Mouse (Mus musculus) thymus, adult 2 months (tissue): ENCODE results near the gene Wwtr1. TPM values are rescaled to one million over a fixed set of nuclear protein-coding genes. Genes with fewer than 3 reads are reported as not detected.

ENCODE experiments used
- DNase-seq: peaks from one replicate; pipeline ENCODE4 v3.0.0; 2021
- H3K27ac ChIP-seq: fragments of 200-500 bp; 2 replicates; pipeline ENCODE4 v1.5.1; 2012; ENCODE audit warnings: low read length, control low read depth; ENCODE audit not compliant: control insufficient read depth, insufficient read depth
- H3K27me3 ChIP-seq: fragments of 200-500 bp; 2 replicates; pipeline ENCODE4 v1.6.1; 2012; ENCODE audit warnings: mild to moderate bottlenecking, low read length, moderate library complexity, mixed read lengths; ENCODE audit not compliant: control insufficient read depth, insufficient read depth
- H3K36me3 ChIP-seq: fragments of 200-500 bp; 2 replicates; pipeline ENCODE4 v1.6.1; 2012; ENCODE audit warnings: mild to moderate bottlenecking, low read length, moderate library complexity; ENCODE audit not compliant: control insufficient read depth, insufficient read depth
- H3K4me1 ChIP-seq: fragments of 200-500 bp; replicated peaks from 2 replicates; pipeline ENCODE4 v1.6.1; 2012; ENCODE audit warnings: low read length; ENCODE audit not compliant: control insufficient read depth, insufficient read depth
- H3K4me3 ChIP-seq: fragments of 200-500 bp; 2 replicates; pipeline ENCODE4 v1.5.1; 2012; ENCODE audit warnings: mild to moderate bottlenecking, low read length, control low read depth, moderate library complexity; ENCODE audit not compliant: control insufficient read depth, insufficient read depth
- CTCF ChIP-seq: fragments of 200-500 bp; IDR thresholded peaks from 2 replicates; pipeline ENCODE4 v1.5.1; 2012; ENCODE audit warnings: mild to moderate bottlenecking, control low read depth, low read length, moderate library complexity, borderline replicate concordance; ENCODE audit not compliant: control insufficient read depth, poor library complexity, insufficient read depth; ENCODE audit errors: extremely low read depth
- POLR2A ChIP-seq: fragments of 200-500 bp; IDR thresholded peaks from 2 replicates; pipeline ENCODE4 v1.6.1; 2012; ENCODE audit warnings: mild to moderate bottlenecking, low read length, control low read depth, moderate library complexity; ENCODE audit not compliant: control insufficient read depth, poor library complexity, insufficient read depth; ENCODE audit errors: extremely low read depth
- WGBS: fragments of 180-500 bp; shearing (Covaris S2); methylation state at CpG from one replicate; pipeline ENCODE4 v1.1.7; 2018; 5-methylcytosine and 5-hydroxymethylcytosine counted together
- polyA plus RNA-seq: library from polyadenylated mRNA; depleted of rRNA; stranded (reverse); fragments of >200 nt; gene quantifications from 2 replicates; pipeline ENCODE4 v1.2.3, GENCODE M21; 2012

Wwtr1 gene
- polyA plus RNA-seq, 1 experiment = 6.1 TPM

DNA sequence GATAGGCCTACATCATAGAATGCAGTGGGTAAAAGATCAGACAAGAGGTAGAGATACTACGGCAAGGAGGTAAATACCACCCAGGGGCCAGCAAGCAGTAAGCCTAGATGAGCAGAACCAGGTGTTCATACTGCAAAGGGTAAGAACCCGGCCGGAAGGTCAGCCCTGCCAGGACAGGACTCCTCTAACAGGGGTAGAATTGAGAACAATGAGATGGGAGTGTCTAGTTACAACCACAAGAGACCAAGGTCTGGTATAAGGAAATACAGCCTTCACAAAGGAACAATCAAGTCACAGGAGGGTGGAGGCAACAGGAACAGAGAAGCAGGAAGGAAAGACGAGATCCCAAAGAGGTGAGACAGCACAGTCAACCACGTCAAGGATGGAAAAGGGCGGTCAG lies 16.9 kb downstream of the Wwtr1 start:
- no peak overlapping the region for H3K27ac ChIP-seq
- TF ChIP-seq POLR2A (no peak), CTCF (no peak)
- WGBS = 83% methylated on average over 6 of the region's 6 CpGs
- no peak for DNase-seq
- no peaks in the 10 kb centered on the region for H3K4me1 ChIP-seq
- no peaks in the 10 kb centered on the region for H3K27me3 ChIP-seq
- no peaks in the 10 kb centered on the region for H3K36me3 ChIP-seq
- no peak overlapping the region for H3K4me3 ChIP-seq

DNA sequence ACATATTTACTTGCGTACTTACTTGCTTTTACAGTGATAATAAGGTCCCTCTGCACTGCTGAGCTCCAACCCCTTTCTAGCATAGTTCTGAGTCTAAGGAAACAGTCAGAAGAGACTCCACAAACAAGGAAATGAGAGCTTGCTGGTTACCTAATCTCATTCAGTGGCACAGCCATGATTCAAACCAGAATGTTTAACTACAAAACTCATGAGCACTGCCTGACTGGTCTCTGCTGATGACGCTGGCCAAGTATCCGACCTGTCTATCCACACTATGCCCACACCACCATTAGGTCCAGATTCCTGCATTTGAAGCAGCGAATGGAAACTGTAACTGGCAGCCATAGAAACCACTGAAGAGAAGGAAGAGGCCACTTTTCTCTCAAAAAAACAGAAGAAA lies 18.3 kb downstream of the Wwtr1 start:
- no peaks in the 10 kb centered on the region for H3K27me3 ChIP-seq
- no peaks in the 10 kb centered on the region for H3K36me3 ChIP-seq
- H3K27ac ChIP-seq = no peak overlapping the region
- WGBS = 76% methylated on average over 4 of the region's 4 CpGs
- no peak overlapping the region for H3K4me3 ChIP-seq
- no peak for DNase-seq
- TF ChIP-seq POLR2A (no peak), CTCF (no peak)
- H3K4me1 ChIP-seq = no peaks in the 10 kb centered on the region

DNA sequence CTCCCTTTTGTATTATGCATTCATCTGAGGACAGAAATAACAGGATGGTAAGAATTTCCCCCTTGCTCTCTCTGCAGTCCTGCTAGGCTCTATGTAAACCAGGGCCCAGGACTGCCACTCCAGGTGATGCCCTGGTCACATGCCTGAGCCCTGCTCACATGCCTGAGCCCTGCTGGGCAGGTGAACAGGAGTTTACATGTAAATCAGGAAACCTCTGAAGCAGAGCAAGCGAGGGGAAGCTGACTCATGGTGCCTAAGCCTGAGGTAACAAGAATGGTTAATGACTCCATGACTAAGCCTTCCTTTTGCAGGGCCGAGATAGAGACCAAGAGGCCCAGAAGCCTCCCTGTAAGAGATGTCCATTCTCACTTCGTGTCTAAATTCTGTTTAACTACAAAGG lies 20.1 kb downstream of the Wwtr1 start:
- no peak overlapping the region for H3K4me3 ChIP-seq
- WGBS = 16% methylated on average over 3 of the region's 3 CpGs
- H3K36me3 ChIP-seq = no peaks in the 10 kb centered on the region
- TF ChIP-seq POLR2A = no peak
- no peak for TF ChIP-seq CTCF
- DNase-seq = no peak
- H3K27ac ChIP-seq = no peak overlapping the region
- H3K4me1 ChIP-seq = no peaks in the 10 kb centered on the region
- H3K27me3 ChIP-seq = no peaks in the 10 kb centered on the region

DNA sequence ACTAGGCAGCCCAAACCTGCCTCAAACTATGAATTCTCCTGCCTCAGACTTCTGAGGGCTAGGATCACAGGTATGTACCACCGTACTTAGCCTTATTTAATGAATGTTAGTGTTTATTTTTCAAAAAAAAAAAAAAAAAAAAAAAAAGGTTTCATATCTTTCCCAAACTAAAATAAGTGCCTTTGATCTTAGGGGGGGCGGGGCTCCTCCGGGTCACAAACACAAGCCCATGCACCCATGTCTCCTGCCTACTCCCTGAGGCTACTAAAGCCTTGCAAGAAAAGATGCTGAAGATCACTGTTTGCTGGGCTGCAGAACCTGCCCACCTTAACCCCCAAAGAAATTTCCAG lies 20.8 kb downstream of the Wwtr1 start:
- Histone ChIP-seq H3K4me1 (no peaks in the 10 kb centered on the region), H3K36me3 (no peaks in the 10 kb centered on the region), H3K4me3 (no peak overlapping the region), H3K27ac (no peak overlapping the region), H3K27me3 (no peaks in the 10 kb centered on the region)
- DNase-seq = no peak
- 85% methylated on average over 3 of the region's 3 CpGs for WGBS
- no peak for TF ChIP-seq POLR2A
- TF ChIP-seq CTCF = no peak

DNA sequence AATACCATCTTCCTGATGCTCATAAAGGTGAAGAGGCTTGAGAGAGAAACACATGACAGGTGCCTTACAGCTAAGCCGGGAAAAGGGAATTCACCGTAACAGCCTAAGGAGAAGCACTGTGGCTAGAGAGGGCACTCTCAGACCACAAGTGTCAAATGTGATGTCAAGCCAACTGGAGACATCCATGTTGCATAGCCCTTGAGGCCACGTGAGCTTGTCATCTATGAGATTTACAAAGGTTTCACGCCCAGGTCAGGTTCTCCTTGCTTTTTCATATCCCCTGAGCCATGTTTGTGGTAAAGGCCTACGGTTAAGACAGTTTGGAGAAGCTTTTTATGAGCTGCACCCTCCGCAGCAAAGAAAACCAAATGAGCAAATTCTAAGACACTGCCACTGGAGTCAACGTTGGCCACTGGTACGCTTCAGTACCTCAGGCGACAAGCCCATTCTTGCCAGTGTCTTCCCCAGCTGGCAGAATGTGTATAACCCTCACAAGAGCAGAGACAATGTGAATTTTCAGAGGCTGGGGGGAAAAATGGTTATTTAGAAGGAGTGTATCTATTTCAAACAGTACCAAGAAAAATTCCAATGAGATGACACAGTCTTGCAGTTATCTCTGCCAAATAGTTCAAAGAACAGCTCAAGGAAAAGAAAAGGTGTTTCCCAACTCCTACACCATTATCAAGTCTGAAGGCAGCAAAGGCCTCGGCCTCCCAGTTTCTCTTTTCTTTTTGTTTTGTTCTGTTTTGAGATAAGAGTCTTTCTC lies 21.4 kb downstream of the Wwtr1 start:
- no peak for DNase-seq
- Histone ChIP-seq H3K27ac (no peak overlapping the region), H3K4me1 (no peaks in the 10 kb centered on the region), H3K27me3 (no peaks in the 10 kb centered on the region), H3K4me3 (no peak overlapping the region), H3K36me3 (no peaks in the 10 kb centered on the region)
- TF ChIP-seq POLR2A (no peak), CTCF (no peak)
- 85% methylated on average over 10 of the region's 10 CpGs for WGBS

DNA sequence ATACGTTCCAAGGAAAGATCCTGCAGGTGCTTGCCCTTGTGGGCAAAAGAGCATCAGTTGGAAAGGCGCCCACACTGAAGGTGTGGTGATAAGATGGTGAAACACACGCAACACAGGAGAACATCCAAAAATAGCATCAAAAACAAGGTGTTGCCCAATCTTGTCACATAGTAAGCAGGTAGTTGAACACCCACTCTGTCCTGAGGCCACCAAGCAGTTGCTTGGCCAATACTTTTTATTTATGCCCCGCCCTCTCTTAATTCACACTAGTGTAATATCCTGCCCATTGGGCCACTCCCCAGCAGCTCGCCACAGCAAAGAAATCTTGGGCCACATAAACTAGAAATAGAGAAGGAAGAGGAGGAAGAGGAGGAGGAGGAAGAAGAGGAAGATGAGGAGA lies 22.6 kb downstream of the Wwtr1 start:
- H3K36me3 ChIP-seq = no peaks in the 10 kb centered on the region
- no peak overlapping the region for H3K4me3 ChIP-seq
- H3K4me1 ChIP-seq = no peaks in the 10 kb centered on the region
- no peak overlapping the region for H3K27ac ChIP-seq
- TF ChIP-seq CTCF (no peak), POLR2A (no peak)
- no peaks in the 10 kb centered on the region for H3K27me3 ChIP-seq
- no peak for DNase-seq
- WGBS = 86% methylated on average over 5 of the region's 5 CpGs

DNA sequence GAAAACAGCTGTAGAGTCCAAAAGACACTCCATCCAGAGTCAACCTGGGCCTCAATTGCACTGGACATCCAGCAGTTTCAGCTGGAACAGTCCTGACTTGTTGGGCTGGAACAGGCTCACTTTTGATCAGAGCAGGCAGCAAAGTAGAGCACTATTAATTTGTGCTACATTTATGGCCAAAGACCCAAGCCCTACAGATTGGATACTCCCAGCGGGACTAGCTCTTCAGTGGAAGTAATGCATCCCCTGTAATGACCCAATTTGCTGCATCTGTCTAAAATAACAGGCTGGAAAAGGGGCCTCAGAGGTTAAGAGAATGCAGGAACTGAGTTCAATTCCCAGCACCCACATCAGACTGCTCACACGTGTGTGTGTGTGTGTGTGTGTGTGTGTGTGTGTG lies 24.5 kb downstream of the Wwtr1 start:
- H3K36me3 ChIP-seq = no peaks in the 10 kb centered on the region
- H3K4me3 ChIP-seq = no peak overlapping the region
- TF ChIP-seq POLR2A = no peak
- no peak for TF ChIP-seq CTCF
- no peaks in the 10 kb centered on the region for H3K4me1 ChIP-seq
- DNase-seq = no peak
- WGBS = 66% methylated on average over 2 of the region's 2 CpGs
- no peak overlapping the region; the same call in 1 of the 2 replicates for H3K27ac ChIP-seq
- H3K27me3 ChIP-seq = no peaks in the 10 kb centered on the region
